Mouse (Mus musculus) E14TG2a.4 (cell line): ENCODE results near the gene Arl15.

Experiments used
- CTCF ChIP-seq: conservative IDR thresholded peaks from 2 replicates; pipeline ENCODE4 v1.5.1; 2014; ENCODE audit warnings: low read length
- POU5F1 ChIP-seq: IDR thresholded peaks from 2 replicates; pipeline ENCODE4 v1.6.1; 2014; ENCODE audit warnings: low read length, borderline replicate concordance

- TF ChIP-seq CTCF (no peak), POU5F1 (no peak)
Measured at GRCm38 (mm10) chr13:113916761-113917160, 122.5 kb downstream of the Arl15 start.
